Mouse (Mus musculus): ENCODE results near the gene Cd36.

DNA sequence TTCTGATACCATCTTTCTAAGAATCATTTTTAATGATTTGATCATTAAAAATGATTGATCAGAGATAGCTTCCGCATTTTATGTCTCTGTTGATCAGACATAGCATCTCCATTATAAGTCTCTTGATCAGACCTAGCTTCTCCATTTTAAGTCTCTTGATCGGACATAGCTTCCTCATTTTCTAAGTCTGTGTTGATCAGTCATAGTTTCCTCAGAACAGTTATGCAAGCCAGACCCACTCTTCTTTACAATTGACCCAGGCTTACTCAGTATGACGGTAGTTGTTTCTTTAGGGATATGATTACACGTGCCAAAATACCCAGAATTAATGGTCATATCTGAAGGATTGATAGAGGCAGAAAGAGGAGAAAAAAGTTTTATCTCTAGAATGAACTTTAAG is 31.3 kb downstream of the Cd36 start:
- TF ChIP-seq CTCF (IDR thresholded peaks at IDR 0.05; ENCODE audit: low read depth, low read length): no peak
- TF ChIP-seq GATA2 (IDR thresholded peaks at IDR 0.05; ENCODE audit: borderline replicate concordance, low read depth, low read length): no peak
- no peak for TF ChIP-seq POLR2AphosphoS5 (IDR thresholded peaks at IDR 0.05; ENCODE audit: insufficient replicate concordance, low read depth, low read length)
